Mouse (Mus musculus) heart, embryonic 12.5 days (tissue): ENCODE measurements around the gene Oprm1. TPM values are rescaled to one million over a fixed set of nuclear protein-coding genes. Genes with fewer than 3 reads are reported as not detected.

Experiments
- ATAC-seq: fragments of 200-750 bp; cut with Nextera tagmentation; 2 replicates; pipeline ENCODE4 v1.8.0; 2017; ENCODE audit warnings: moderate TSS enrichment, moderate library complexity; ENCODE audit not compliant: insufficient number of reproducible peaks, low FRiP score
- H3K27ac ChIP-seq: fragments of 300-500 bp; sonication (generic); 2 replicates; pipeline ENCODE4 v1.5.1; 2016; ENCODE audit warnings: mild to moderate bottlenecking, moderate library complexity; ENCODE audit not compliant: poor library complexity, severe bottlenecking
- H3K27me3 ChIP-seq: fragments of 300-500 bp; sonication (generic); replicated peaks from 2 replicates; pipeline ENCODE4 v1.6.1; 2016; ENCODE audit warnings: mild to moderate bottlenecking, moderate library complexity
- H3K36me3 ChIP-seq: fragments of 300-500 bp; sonication (generic); 2 replicates; pipeline ENCODE4 v1.6.1; 2016; ENCODE audit warnings: mild to moderate bottlenecking, moderate library complexity
- H3K4me1 ChIP-seq: fragments of 300-500 bp; sonication (generic); replicated peaks from 2 replicates; pipeline ENCODE4 v1.6.1; 2016; ENCODE audit warnings: mild to moderate bottlenecking
- H3K4me2 ChIP-seq: fragments of 300-500 bp; sonication (generic); 2 replicates; pipeline ENCODE4 v1.6.1; 2016; ENCODE audit warnings: mild to moderate bottlenecking, moderate library complexity
- H3K4me3 ChIP-seq: fragments of 300-500 bp; sonication (generic); 2 replicates; pipeline ENCODE4 v1.5.1; 2016; ENCODE audit warnings: mild to moderate bottlenecking
- H3K9ac ChIP-seq: fragments of 300-500 bp; sonication (generic); 2 replicates; pipeline ENCODE4 v1.6.1; 2016; ENCODE audit warnings: mild to moderate bottlenecking, moderate library complexity
- H3K9me3 ChIP-seq: fragments of 300-500 bp; sonication (generic); replicated peaks from 2 replicates; pipeline ENCODE4 v1.6.1; 2016; ENCODE audit warnings: mild to moderate bottlenecking, moderate library complexity
- WGBS: fragments of 180-500 bp; shearing (Covaris S2); methylation state at CpG from one replicate; pipeline ENCODE4 v1.1.7; 2016; 5-methylcytosine and 5-hydroxymethylcytosine counted together
- polyA plus RNA-seq: library from polyadenylated mRNA; unstranded; fragments of >200 nt; fragmentation: Nextera tagmentation; extraction: Ambion mirVana; gene quantifications from 2 replicates; pipeline ENCODE4 v1.2.1, GENCODE M21; 2016

The Oprm1 gene
- polyA plus RNA-seq, 1 experiment from 2014 or later, result not detected

GRCm38 (mm10) chr10:6934776-6935175, 176.5 kb downstream of the Oprm1 start:
- Histone ChIP-seq H3K4me2 (no peak overlapping the region), H3K9me3 (no peaks in the 10 kb centered on the region; the same call in 1 of the 2 replicates), H3K36me3 (no peaks in the 10 kb centered on the region), H3K4me3 (no peak overlapping the region), H3K27ac (no peak overlapping the region), H3K27me3 (no peaks in the 10 kb centered on the region), H3K4me1 (no peaks in the 10 kb centered on the region), H3K9ac (no peak overlapping the region)
- WGBS, result 70% methylated on average over 3 of the region's 3 CpGs
- ATAC-seq, result no peak

GRCm38 (mm10) chr10:6936671-6937425, 178.5 kb downstream of the Oprm1 start:
- H3K27me3 ChIP-seq, result no peaks in the 10 kb centered on the region
- H3K9me3 ChIP-seq, result no peaks in the 10 kb centered on the region; the same call in 1 of the 2 replicates
- no peak overlapping the region for H3K4me3 ChIP-seq
- no peak overlapping the region for H3K4me2 ChIP-seq
- no peaks in the 10 kb centered on the region for H3K4me1 ChIP-seq
- no peaks in the 10 kb centered on the region for H3K36me3 ChIP-seq
- ATAC-seq, result no peak
- H3K27ac ChIP-seq, result no peak overlapping the region
- WGBS, result 74% methylated on average over 4 of the region's 4 CpGs
- no peak overlapping the region for H3K9ac ChIP-seq

GRCm38 (mm10) chr10:6953115-6953514, 194.8 kb downstream of the Oprm1 start:
- Histone ChIP-seq H3K9ac (no peak overlapping the region), H3K4me3 (no peak overlapping the region), H3K36me3 (no peaks in the 10 kb centered on the region), H3K9me3 (no peaks in the 10 kb centered on the region), H3K27me3 (no peaks in the 10 kb centered on the region), H3K27ac (no peak overlapping the region), H3K4me2 (no peak overlapping the region), H3K4me1 (no peaks in the 10 kb centered on the region)
- ATAC-seq, result no peak
- 57% methylated on average over 1 of the region's 1 CpGs for WGBS

- no peak for ATAC-seq
- H3K27me3 ChIP-seq, result no peaks in the 10 kb centered on the region
- H3K9ac ChIP-seq, result no peak overlapping the region
- H3K4me3 ChIP-seq, result no peak overlapping the region
- no peak overlapping the region for H3K4me2 ChIP-seq
- no peak overlapping the region for H3K27ac ChIP-seq
- H3K9me3 ChIP-seq, result no peaks in the 10 kb centered on the region
- H3K4me1 ChIP-seq, result no peaks in the 10 kb centered on the region
- no peaks in the 10 kb centered on the region for H3K36me3 ChIP-seq
Measured at GRCm38 (mm10) chr10:6954533-6954932, 196.2 kb downstream of the Oprm1 start.

- H3K9me3 ChIP-seq, result no peaks in the 10 kb centered on the region
- 74% methylated on average over 2 of the region's 2 CpGs for WGBS
- no peak for ATAC-seq
Measured at GRCm38 (mm10) chr10:6956357-6956756, 198.1 kb downstream of the Oprm1 start.

GRCm38 (mm10) chr10:6958791-6959190, 200.5 kb downstream of the Oprm1 start:
- Histone ChIP-seq H3K4me1 (no peaks in the 10 kb centered on the region), H3K36me3 (no peaks in the 10 kb centered on the region), H3K4me3 (no peak overlapping the region), H3K27me3 (no peaks in the 10 kb centered on the region), H3K9me3 (no peaks in the 10 kb centered on the region), H3K27ac (no peak overlapping the region), H3K4me2 (no peak overlapping the region), H3K9ac (no peak overlapping the region)
- no peak for ATAC-seq
- 69% methylated on average over 5 of the region's 5 CpGs for WGBS

More at GRCm38 (mm10) chr10:6956357-6956756, 198.1 kb downstream of the Oprm1 start:
- no peaks in the 10 kb centered on the region for H3K4me1 ChIP-seq
- no peak overlapping the region for H3K4me2 ChIP-seq
- no peak overlapping the region for H3K4me3 ChIP-seq
- H3K9ac ChIP-seq, result no peak overlapping the region
- H3K36me3 ChIP-seq, result no peaks in the 10 kb centered on the region
- H3K27me3 ChIP-seq, result no peaks in the 10 kb centered on the region
- no peak overlapping the region for H3K27ac ChIP-seq

- Histone ChIP-seq H3K36me3 (no peaks in the 10 kb centered on the region), H3K4me1 (no peaks in the 10 kb centered on the region), H3K4me2 (no peak overlapping the region), H3K4me3 (no peak overlapping the region), H3K27ac (no peak overlapping the region), H3K9ac (no peak overlapping the region), H3K27me3 (no peaks in the 10 kb centered on the region), H3K9me3 (no peaks in the 10 kb centered on the region)
- no peak for ATAC-seq
- WGBS, result 76% methylated on average over 8 of the region's 8 CpGs
Measured at GRCm38 (mm10) chr10:6967588-6968242, 209.4 kb downstream of the Oprm1 start.

- WGBS, result 67% methylated on average over 1 of the region's 1 CpGs
- H3K27ac ChIP-seq, result no peak overlapping the region
- no peaks in the 10 kb centered on the region for H3K9me3 ChIP-seq
- no peak for ATAC-seq
- no peak overlapping the region for H3K9ac ChIP-seq
- H3K4me1 ChIP-seq, result no peaks in the 10 kb centered on the region
- no peak overlapping the region for H3K4me3 ChIP-seq
- no peak overlapping the region for H3K4me2 ChIP-seq
- no peaks in the 10 kb centered on the region for H3K27me3 ChIP-seq
- no peaks in the 10 kb centered on the region for H3K36me3 ChIP-seq
Measured at GRCm38 (mm10) chr10:6968334-6968733, 210.0 kb downstream of the Oprm1 start.

GRCm38 (mm10) chr10:6977843-6978242, 219.5 kb downstream of the Oprm1 start:
- ATAC-seq, result no peak
- H3K9me3 ChIP-seq, result no peaks in the 10 kb centered on the region
- no peak overlapping the region for H3K4me3 ChIP-seq
- no peaks in the 10 kb centered on the region for H3K27me3 ChIP-seq
- no peaks in the 10 kb centered on the region for H3K4me1 ChIP-seq
- no peak overlapping the region for H3K4me2 ChIP-seq
- no peak overlapping the region for H3K27ac ChIP-seq
- H3K9ac ChIP-seq, result no peak overlapping the region
- WGBS, result 54% methylated on average over 2 of the region's 2 CpGs
- H3K36me3 ChIP-seq, result no peaks in the 10 kb centered on the region

GRCm38 (mm10) chr10:6978733-6979132, 220.4 kb downstream of the Oprm1 start:
- WGBS, result 83% methylated on average over 1 of the region's 1 CpGs
- no peaks in the 10 kb centered on the region for H3K9me3 ChIP-seq
- no peak for ATAC-seq
- no peaks in the 10 kb centered on the region for H3K4me1 ChIP-seq
- H3K4me2 ChIP-seq, result no peak overlapping the region
- H3K27me3 ChIP-seq, result no peaks in the 10 kb centered on the region
- H3K4me3 ChIP-seq, result no peak overlapping the region
- H3K27ac ChIP-seq, result no peak overlapping the region
- H3K9ac ChIP-seq, result no peak overlapping the region
- no peaks in the 10 kb centered on the region for H3K36me3 ChIP-seq

GRCm38 (mm10) chr10:6979216-6979615, 220.9 kb downstream of the Oprm1 start:
- H3K4me3 ChIP-seq, result no peak overlapping the region
- H3K4me1 ChIP-seq, result no peaks in the 10 kb centered on the region
- H3K27me3 ChIP-seq, result no peaks in the 10 kb centered on the region
- H3K9ac ChIP-seq, result no peak overlapping the region
- no peak for ATAC-seq
- no peaks in the 10 kb centered on the region for H3K36me3 ChIP-seq
- 71% methylated on average over 7 of the region's 7 CpGs for WGBS
- no peak overlapping the region for H3K27ac ChIP-seq
- no peaks in the 10 kb centered on the region for H3K9me3 ChIP-seq
- H3K4me2 ChIP-seq, result no peak overlapping the region
